Mouse (Mus musculus): ENCODE measurements at regions not wholly inside any gene's neighbourhood (a gene's known extent, or its start where the extent isn't known, plus 50 kb on each side); places are given as distances from the start of the nearest gene placed in this dataset.
A peak's percentile ranks its signal among the peaks of the same experiment; 100 is the strongest.

- DNase-seq (ENCODE audit: low spot score) (no peak), ATAC-seq (ENCODE audit: low FRiP score, low read depth) (no peak)
- H3K4me3 ChIP-seq (replicated peaks; ENCODE audit: low read length): no peak overlapping the region
- 79% methylated on average over 2 of the region's 2 CpGs for WGBS
- no peak overlapping the region for H3K9ac ChIP-seq (ENCODE audit: low read depth, low read length, severe bottlenecking)
- TF ChIP-seq POLR2A (IDR thresholded peaks at IDR 0.05; ENCODE audit: borderline replicate concordance, extremely low read depth, insufficient read depth, insufficient read length): no peak
- no peaks in the 10 kb centered on the region for H3K9me3 ChIP-seq (ENCODE audit: control insufficient read depth, low read length)
- H3K27me3 ChIP-seq (ENCODE audit: control insufficient read depth, insufficient read depth, low read length): no peaks in the 10 kb centered on the region
- H3K4me2 ChIP-seq (replicated peaks; ENCODE audit: low read depth, low read length, severe bottlenecking): no peak overlapping the region
- no peak overlapping the region for H3K27ac ChIP-seq (replicated peaks; ENCODE audit: low read depth, low read length)
- H3K4me1 ChIP-seq (ENCODE audit: control insufficient read depth, insufficient read depth, low read length): no peaks in the 10 kb centered on the region
- H3K36me3 ChIP-seq (ENCODE audit: control insufficient read depth, insufficient read depth, low read length): no peaks in the 10 kb centered on the region
Observed at GRCm38 (mm10) chr3:45602278-45602677, 224.1 kb downstream of the Pcdh10 start.

GRCm38 (mm10) chr3:45603151-45603550, 225.0 kb downstream of the Pcdh10 start:
- no peak for TF ChIP-seq POLR2A (IDR thresholded peaks at IDR 0.05; ENCODE audit: borderline replicate concordance, extremely low read depth, insufficient read depth, insufficient read length)
- 83% methylated on average over 5 of the region's 5 CpGs for WGBS
- DNase-seq (ENCODE audit: low spot score): no peak

GRCm38 (mm10) chr3:45620729-45621128, 242.5 kb downstream of the Pcdh10 start:
- Histone ChIP-seq H3K27me3 (ENCODE audit: control insufficient read depth, insufficient read depth, low read length) (no peaks in the 10 kb centered on the region), H3K4me2 (replicated peaks; ENCODE audit: low read depth, low read length, severe bottlenecking) (no peak overlapping the region), H3K4me3 (replicated peaks; ENCODE audit: low read length) (no peak overlapping the region), H3K4me1 (ENCODE audit: control insufficient read depth, insufficient read depth, low read length) (no peaks in the 10 kb centered on the region), H3K36me3 (ENCODE audit: control insufficient read depth, insufficient read depth, low read length) (no peaks in the 10 kb centered on the region), H3K9ac (ENCODE audit: low read depth, low read length, severe bottlenecking) (no peak overlapping the region), H3K9me3 (ENCODE audit: control insufficient read depth, low read length) (no peaks in the 10 kb centered on the region), H3K27ac (replicated peaks; ENCODE audit: low read depth, low read length) (no peak overlapping the region)
- TF ChIP-seq POLR2A (IDR thresholded peaks at IDR 0.05; ENCODE audit: borderline replicate concordance, extremely low read depth, insufficient read depth, insufficient read length): no peak
- ATAC-seq (ENCODE audit: low FRiP score, low read depth) (no peak), DNase-seq (ENCODE audit: low spot score) (no peak)

More at GRCm38 (mm10) chr3:45603151-45603550, 225.0 kb downstream of the Pcdh10 start:
- no peaks in the 10 kb centered on the region for H3K9me3 ChIP-seq (ENCODE audit: control insufficient read depth, low read length)
- no peaks in the 10 kb centered on the region for H3K4me1 ChIP-seq (ENCODE audit: control insufficient read depth, insufficient read depth, low read length)
- no peaks in the 10 kb centered on the region for H3K27me3 ChIP-seq (ENCODE audit: control insufficient read depth, insufficient read depth, low read length)
- ATAC-seq (ENCODE audit: low FRiP score, low read depth): no peak
- no peak overlapping the region for H3K4me2 ChIP-seq (replicated peaks; ENCODE audit: low read depth, low read length, severe bottlenecking)
- H3K4me3 ChIP-seq (replicated peaks; ENCODE audit: low read length): no peak overlapping the region
- no peak overlapping the region for H3K27ac ChIP-seq (replicated peaks; ENCODE audit: low read depth, low read length)
- H3K36me3 ChIP-seq (ENCODE audit: control insufficient read depth, insufficient read depth, low read length): no peaks in the 10 kb centered on the region
- H3K9ac ChIP-seq (ENCODE audit: low read depth, low read length, severe bottlenecking): no peak overlapping the region

GRCm38 (mm10) chr3:45645856-45646450, 267.8 kb downstream of the Pcdh10 start:
- peaks cover 4% of the 10 kb centered on the region; the same call in 1 of the 2 replicates for H3K4me1 ChIP-seq (ENCODE audit: control insufficient read depth, insufficient read depth, low read length)
- H3K27ac ChIP-seq (replicated peaks; ENCODE audit: low read depth, low read length): no peak overlapping the region
- H3K36me3 ChIP-seq (ENCODE audit: control insufficient read depth, insufficient read depth, low read length): no peaks in the 10 kb centered on the region
- H3K9ac ChIP-seq (ENCODE audit: low read depth, low read length, severe bottlenecking): no peak overlapping the region
- H3K4me3 ChIP-seq (replicated peaks; ENCODE audit: low read length): no peak overlapping the region
- H3K27me3 ChIP-seq (ENCODE audit: control insufficient read depth, insufficient read depth, low read length): no peaks in the 10 kb centered on the region
- no peak for TF ChIP-seq POLR2A (IDR thresholded peaks at IDR 0.05; ENCODE audit: borderline replicate concordance, extremely low read depth, insufficient read depth, insufficient read length)
- ATAC-seq (ENCODE audit: low FRiP score, low read depth): no peak
- no peak overlapping the region for H3K4me2 ChIP-seq (replicated peaks; ENCODE audit: low read depth, low read length, severe bottlenecking)
- WGBS: 44% methylated on average over 6 of the region's 6 CpGs
- peak; percentile 27 for DNase-seq (ENCODE audit: low spot score)
- no peaks in the 10 kb centered on the region for H3K9me3 ChIP-seq (ENCODE audit: control insufficient read depth, low read length)

GRCm38 (mm10) chr3:45649361-45649760, 271.2 kb downstream of the Pcdh10 start:
- peaks cover 4% of the 10 kb centered on the region; the same call in 1 of the 2 replicates for H3K4me1 ChIP-seq (ENCODE audit: control insufficient read depth, insufficient read depth, low read length)
- no peaks in the 10 kb centered on the region for H3K9me3 ChIP-seq (ENCODE audit: control insufficient read depth, low read length)
- no peak overlapping the region for H3K4me3 ChIP-seq (replicated peaks; ENCODE audit: low read length)
- H3K27ac ChIP-seq (replicated peaks; ENCODE audit: low read depth, low read length): no peak overlapping the region
- H3K9ac ChIP-seq (ENCODE audit: low read depth, low read length, severe bottlenecking): no peak overlapping the region
- H3K27me3 ChIP-seq (ENCODE audit: control insufficient read depth, insufficient read depth, low read length): no peaks in the 10 kb centered on the region
- DNase-seq (ENCODE audit: low spot score) (no peak), ATAC-seq (ENCODE audit: low FRiP score, low read depth) (no peak)
- TF ChIP-seq POLR2A (IDR thresholded peaks at IDR 0.05; ENCODE audit: borderline replicate concordance, extremely low read depth, insufficient read depth, insufficient read length): no peak
- H3K4me2 ChIP-seq (replicated peaks; ENCODE audit: low read depth, low read length, severe bottlenecking): no peak overlapping the region
- H3K36me3 ChIP-seq (ENCODE audit: control insufficient read depth, insufficient read depth, low read length): no peaks in the 10 kb centered on the region

GRCm38 (mm10) chr3:45657023-45657422, 278.8 kb downstream of the Pcdh10 start:
- Histone ChIP-seq H3K4me1 (ENCODE audit: control insufficient read depth, insufficient read depth, low read length) (no peaks in the 10 kb centered on the region), H3K4me3 (replicated peaks; ENCODE audit: low read length) (no peak overlapping the region), H3K9me3 (ENCODE audit: control insufficient read depth, low read length) (no peaks in the 10 kb centered on the region), H3K4me2 (replicated peaks; ENCODE audit: low read depth, low read length, severe bottlenecking) (no peak overlapping the region), H3K27me3 (ENCODE audit: control insufficient read depth, insufficient read depth, low read length) (no peaks in the 10 kb centered on the region), H3K36me3 (ENCODE audit: control insufficient read depth, insufficient read depth, low read length) (no peaks in the 10 kb centered on the region), H3K9ac (ENCODE audit: low read depth, low read length, severe bottlenecking) (no peak overlapping the region), H3K27ac (replicated peaks; ENCODE audit: low read depth, low read length) (no peak overlapping the region)
- ATAC-seq (ENCODE audit: low FRiP score, low read depth) (no peak), DNase-seq (ENCODE audit: low spot score) (no peak)
- TF ChIP-seq POLR2A (IDR thresholded peaks at IDR 0.05; ENCODE audit: borderline replicate concordance, extremely low read depth, insufficient read depth, insufficient read length): no peak
- 80% methylated on average over 5 of the region's 5 CpGs for WGBS
